13 mouse cellular contexts compared by ENCODE assay signal in the genomic region with DNA sequence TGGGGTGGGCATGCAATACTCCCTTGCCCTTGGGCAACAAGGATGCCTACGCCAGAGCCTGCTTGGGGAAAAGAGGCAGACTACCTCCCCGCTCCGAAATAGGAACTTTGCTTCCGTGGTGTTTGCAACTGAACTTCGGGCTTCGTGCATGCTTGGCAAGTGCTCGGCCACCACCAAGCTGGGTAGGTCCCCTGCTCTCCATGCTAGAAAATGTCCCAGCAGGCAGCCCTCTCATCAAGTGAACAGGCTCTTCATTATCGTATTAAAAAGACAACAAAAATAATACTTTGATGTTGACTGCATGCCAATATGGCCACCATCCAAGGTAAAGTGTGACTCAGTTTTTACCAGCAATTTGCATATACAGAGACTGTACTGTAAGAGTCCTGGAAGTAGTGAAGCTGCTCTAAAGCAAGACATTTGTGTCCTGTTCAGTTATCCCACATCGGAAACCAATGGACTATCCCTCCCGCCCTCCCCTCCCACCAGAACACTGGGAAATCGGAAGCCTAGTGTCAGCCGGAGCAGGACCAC. TPM values are rescaled to one million over a fixed set of nuclear protein-coding genes. Genes with fewer than 3 reads are reported as not detected.
A peak's percentile ranks its signal among the peaks of the same experiment; 100 is the strongest.
DNase-seq lines count a peak whose midpoint lies in the region; TF ChIP-seq lines count a peak whose summit lies in the region.
"Had no signal": no experiment of that assay in that cellular context is flagged by ENCODE, and none has a peak within 500 bp of the region (broad histone marks: within the 10 kb centered on the region; RNA-seq: fewer than 3 reads in every experiment).

No protein-coding gene starts in this region.

- H3K4me1 ChIP-seq in heart, adult 2 months (ENCODE audit: control insufficient read depth, insufficient read depth, low read length), result peaks cover 33% of the 10 kb centered on the region

- peaks cover 10% of the 10 kb centered on the region for H3K36me3 ChIP-seq in heart, adult 2 months (ENCODE audit: control insufficient read depth, insufficient read depth, low read length)
- H3K36me3 ChIP-seq: embryonic facial prominence, embryonic 15.5 days; limb, embryonic 12.5 days had no signal

- DNase-seq in heart, adult 2 months, result no peak
- DNase-seq in heart, adult 11 months, result no peak
- DNase-seq in layer of hippocampus, adult 9-10 months (ENCODE audit: low spot score), result peak; percentile 32
- no peak for DNase-seq in layer of hippocampus, adult 11-12 months (ENCODE audit: low spot score)
- peak; percentile 33 for DNase-seq in 3T3-L1 (ENCODE audit: low read depth, low spot score)
- peak; percentile 77 for DNase-seq in adrenal gland, adult 2 months
- DNase-seq in ovary, postnatal 10 days (ENCODE audit: low spot score), result no peak
- DNase-seq in testis, postnatal 10 days (ENCODE audit: low spot score), result no peak
- DNase-seq: cerebellum, postnatal 36 days; retina, postnatal 1 day had no signal

- H3K27me3 ChIP-seq in heart, adult 2 months (ENCODE audit: control insufficient read depth, insufficient read depth, low read length), result no peaks in the 10 kb centered on the region
- H3K27me3 ChIP-seq: embryonic facial prominence, embryonic 15.5 days; limb, embryonic 12.5 days had no signal

- 27% methylated on average over 12 of the region's 12 CpGs for WGBS in heart, adult 2 months

- H3K9ac ChIP-seq in heart, adult 2 months (ENCODE audit: low read depth, low read length), result peak overlapping the region; percentile 35; the same call in 1 of the 2 replicates
- H3K9ac ChIP-seq: embryonic facial prominence, embryonic 15.5 days; limb, embryonic 12.5 days had no signal

- no peaks in the 10 kb centered on the region; the same call in 1 of the 2 replicates for H3K79me2 ChIP-seq in heart, adult 2 months (replicated peaks; ENCODE audit: control insufficient read depth, insufficient read depth, low read length)

- no peak for TF ChIP-seq POLR2A in heart, adult 2 months (IDR thresholded peaks at IDR 0.05; ENCODE audit: insufficient read depth, low read depth, low read length)

- H3K27ac ChIP-seq in heart, adult 2 months, result peak overlapping the region; percentile 31; the same call in 1 of the 2 replicates
- H3K27ac ChIP-seq: embryonic facial prominence, embryonic 15.5 days; layer of hippocampus, adult 2 months; limb, embryonic 12.5 days had no signal

- no peak for TF ChIP-seq CTCF in heart, adult 2 months (IDR thresholded peaks at IDR 0.05)

- no peak overlapping the region for H3K4me3 ChIP-seq in heart, adult 2 months
- H3K4me3 ChIP-seq: embryonic facial prominence, embryonic 15.5 days; layer of hippocampus, adult 2 months; limb, embryonic 12.5 days had no signal

- intact Hi-C loops in heart, adult 2 months (cut with DNase I), result no loop called here

- no peak for TF ChIP-seq EP300 in heart, adult 2 months (IDR thresholded peaks at IDR 0.05; ENCODE audit: insufficient read depth, low read depth, low read length)

RNA-seq across cellular contexts. Expression of a gene that starts 41.5 kb away (rescaled TPM):
- total RNA-seq in heart, adult 2 months (2021), result 100 to 1,000 TPM; 108 to 113 TPM
- polyA plus RNA-seq in heart, adult 2 months (2012; rRNA removed), result 49.8 and 75.4 TPM in 2 replicates
- 10 to 100 TPM; 26.0 to 40.6 TPM for total RNA-seq in adrenal gland, adult 2 months (2021)
- polyA plus RNA-seq in adrenal gland, adult 2 months (2012; rRNA removed), result 13.6 and 13.7 TPM in 2 replicates

Comparison
In these comparisons a context has a peak if more than half of its experiments do, and no peak if none do; other contexts are left out.
1. DNase-seq: peak in layer of hippocampus, adult 9-10 months (single experiment), 3T3-L1 (single experiment) and adrenal gland, adult 2 months (single experiment); none in heart, adult 2 months (0 of 2), heart, adult 11 months (single experiment), layer of hippocampus, adult 11-12 months (single experiment), ovary, postnatal 10 days (single experiment) and testis, postnatal 10 days (single experiment).